32 mouse cellular contexts compared by ENCODE assay signal in genomic region chr12:100257779-100258178, GRCm38 (mm10).
"Had no signal": no experiment of that assay in that cellular context is flagged by ENCODE, and none has a peak within 500 bp of the region (broad histone marks: within the 10 kb centered on the region; RNA-seq: fewer than 3 reads in every experiment).

No protein-coding gene starts in this region.

- H3K4me1 ChIP-seq: limb, embryonic 10.5 days; limb, embryonic 12.5 days; limb, embryonic 15.5 days; liver, embryonic 12.5 days; liver, embryonic 13.5 days; liver, embryonic 15.5 days; midbrain, embryonic 15.5 days had no signal

- H3K27ac ChIP-seq: limb, embryonic 10.5 days; limb, embryonic 12.5 days; limb, embryonic 13.5 days; limb, embryonic 15.5 days; liver, embryonic 12.5 days; liver, embryonic 13.5 days; liver, embryonic 14.5 days; liver, embryonic 15.5 days; lung, embryonic 15.5 days; macrophage; midbrain, embryonic 10.5 days; midbrain, embryonic 12.5 days; midbrain, embryonic 13.5 days; midbrain, embryonic 15.5 days; neural tube, embryonic 12.5 days had no signal

- H3K9me3 ChIP-seq: limb, embryonic 10.5 days; limb, embryonic 12.5 days; limb, embryonic 13.5 days; limb, embryonic 15.5 days; liver, embryonic 12.5 days; liver, embryonic 13.5 days; liver, embryonic 15.5 days; lung, embryonic 15.5 days; megakaryocyte, embryonic 14.5 days; midbrain, embryonic 10.5 days; midbrain, embryonic 12.5 days; midbrain, embryonic 13.5 days; midbrain, embryonic 15.5 days; neural tube, embryonic 12.5 days had no signal

- H3K4me2 ChIP-seq: limb, embryonic 12.5 days; limb, embryonic 13.5 days; limb, embryonic 15.5 days; liver, embryonic 11.5 days; liver, embryonic 12.5 days; liver, embryonic 13.5 days; liver, embryonic 15.5 days; lung, embryonic 14.5 days; lung, embryonic 15.5 days; midbrain, embryonic 11.5 days; midbrain, embryonic 12.5 days; midbrain, embryonic 13.5 days; midbrain, embryonic 15.5 days; neural tube, embryonic 12.5 days had no signal

- DNase-seq: left cerebral cortex, postnatal 4 days; liver; liver, embryonic 13.5 days; liver, postnatal 0 days; lung, adult 18-20 months; lung, adult 2 months; lung, embryonic 14.5 days; lung, postnatal 10 days; lung, postnatal 14 days; lung, postnatal 36 days; lung, postnatal 4 days; midbrain, embryonic 14.5 days had no signal

- H3K4me3 ChIP-seq: limb, embryonic 10.5 days; limb, embryonic 12.5 days; limb, embryonic 13.5 days; limb, embryonic 15.5 days; liver, embryonic 12.5 days; liver, embryonic 13.5 days; liver, embryonic 15.5 days; lung, embryonic 15.5 days; megakaryocyte, embryonic 14.5 days; midbrain, embryonic 10.5 days; midbrain, embryonic 12.5 days; midbrain, embryonic 13.5 days; midbrain, embryonic 15.5 days; myocyte; neural tube, embryonic 12.5 days had no signal

- ATAC-seq: liver, embryonic 12.5 days; liver, postnatal 0 days; lung, postnatal 0 days; midbrain, embryonic 13.5 days; midbrain, embryonic 15.5 days; midbrain, embryonic 16.5 days had no signal

- H3K36me3 ChIP-seq: limb, embryonic 10.5 days; limb, embryonic 12.5 days; limb, embryonic 13.5 days; limb, embryonic 15.5 days; liver, embryonic 12.5 days; liver, embryonic 13.5 days; liver, embryonic 15.5 days; lung, embryonic 15.5 days; midbrain, embryonic 10.5 days; midbrain, embryonic 12.5 days; midbrain, embryonic 13.5 days; midbrain, embryonic 15.5 days; neural tube, embryonic 12.5 days had no signal

- H3K27me3 ChIP-seq: limb, embryonic 13.5 days; limb, embryonic 15.5 days; liver, embryonic 13.5 days; lung, embryonic 15.5 days; midbrain, embryonic 12.5 days; midbrain, embryonic 13.5 days; midbrain, embryonic 15.5 days; neural tube, embryonic 12.5 days had no signal

- H3K9ac ChIP-seq: limb, embryonic 12.5 days; limb, embryonic 13.5 days; limb, embryonic 15.5 days; liver, embryonic 12.5 days; liver, embryonic 13.5 days; liver, embryonic 14.5 days; liver, embryonic 15.5 days; liver, postnatal 0 days; lung, embryonic 14.5 days; lung, embryonic 15.5 days; midbrain, embryonic 12.5 days; midbrain, embryonic 13.5 days; midbrain, embryonic 15.5 days; neural tube, embryonic 12.5 days had no signal
